Mouse (Mus musculus): ENCODE results near the gene Qrich1. TPM values are rescaled to one million over a fixed set of nuclear protein-coding genes. Genes with fewer than 3 reads are reported as not detected.
A peak's percentile ranks its signal among the peaks of the same experiment; 100 is the strongest.

Qrich1 gene
- polyA plus RNA-seq, 1 experiment from 2014 or later: 78.6 TPM

DNA sequence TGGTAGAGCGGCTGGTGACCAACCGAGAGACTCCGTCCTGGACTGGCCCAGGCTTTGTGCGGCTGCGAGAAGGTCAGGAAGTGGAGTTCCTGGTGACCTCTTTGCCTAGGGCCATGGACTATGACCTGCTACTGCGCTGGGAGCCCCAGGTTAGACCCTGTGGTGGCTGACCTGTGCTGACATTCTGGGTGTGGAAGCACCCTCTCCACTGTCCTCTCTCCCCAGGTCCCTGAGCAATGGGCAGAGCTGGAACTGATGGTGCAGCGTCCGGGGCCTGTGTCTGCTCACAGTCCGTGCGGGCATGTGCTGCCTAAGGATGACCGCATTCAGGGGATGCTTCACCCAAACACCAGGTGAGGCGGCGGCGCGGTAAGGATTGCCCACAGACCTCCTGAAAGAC lies 32.6 kb upstream of the Qrich1 start:
- Histone ChIP-seq H3K4me3 (no peak overlapping the region), H3K9me3 (replicated peaks) (no peaks in the 10 kb centered on the region), H3K36me3 (peaks cover 45% of the 10 kb centered on the region), H3K27ac (no peak overlapping the region), H3K9ac (no peak overlapping the region), H3K27me3 (replicated peaks) (peaks cover 17% of the 10 kb centered on the region), H3K4me2 (no peak overlapping the region), H3K4me1 (peaks cover 17% of the 10 kb centered on the region)
- no peak for ATAC-seq
- WGBS (ENCODE audit: insufficient replicate concordance): 82% methylated on average over 15 of the region's 15 CpGs

DNA sequence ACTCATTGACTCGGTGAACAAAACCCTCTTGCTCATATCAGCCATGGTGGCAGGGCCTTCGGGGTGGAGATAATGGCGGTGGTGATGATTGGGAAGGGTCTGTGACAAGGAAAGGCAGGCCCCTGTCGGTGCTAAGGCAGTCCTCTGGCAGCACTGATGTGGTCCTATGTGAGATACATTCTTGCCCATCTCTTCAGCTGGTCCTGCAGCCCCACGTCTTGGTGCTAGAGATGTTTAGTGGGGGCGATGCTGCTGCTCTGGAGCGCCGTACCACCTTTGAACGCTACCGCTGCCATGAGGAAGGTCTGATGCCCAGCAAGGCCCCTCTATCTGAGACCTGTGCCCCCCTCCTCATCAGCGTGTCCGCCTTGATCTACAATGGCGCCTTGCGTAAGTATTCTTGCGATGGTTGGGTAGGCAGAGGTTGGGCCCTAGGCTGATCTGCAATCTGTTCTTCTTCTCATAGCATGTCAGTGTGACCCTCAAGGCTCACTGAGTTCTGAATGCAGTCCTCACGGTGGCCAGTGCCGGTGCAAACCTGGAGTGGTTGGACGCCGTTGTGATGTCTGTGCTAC lies 31.2 kb upstream of the Qrich1 start:
- no peak overlapping the region for H3K27ac ChIP-seq
- no peaks in the 10 kb centered on the region for H3K9me3 ChIP-seq (replicated peaks)
- H3K4me2 ChIP-seq: no peak overlapping the region
- H3K4me3 ChIP-seq: no peak overlapping the region
- no peak for ATAC-seq
- peaks cover 45% of the 10 kb centered on the region for H3K36me3 ChIP-seq
- no peak overlapping the region for H3K9ac ChIP-seq
- 80% methylated on average over 19 of the region's 19 CpGs for WGBS (ENCODE audit: insufficient replicate concordance)
- peaks cover 3% of the 10 kb centered on the region; the same call in 1 of the 2 replicates for H3K27me3 ChIP-seq (replicated peaks)
- H3K4me1 ChIP-seq: peaks cover 13% of the 10 kb centered on the region

DNA sequence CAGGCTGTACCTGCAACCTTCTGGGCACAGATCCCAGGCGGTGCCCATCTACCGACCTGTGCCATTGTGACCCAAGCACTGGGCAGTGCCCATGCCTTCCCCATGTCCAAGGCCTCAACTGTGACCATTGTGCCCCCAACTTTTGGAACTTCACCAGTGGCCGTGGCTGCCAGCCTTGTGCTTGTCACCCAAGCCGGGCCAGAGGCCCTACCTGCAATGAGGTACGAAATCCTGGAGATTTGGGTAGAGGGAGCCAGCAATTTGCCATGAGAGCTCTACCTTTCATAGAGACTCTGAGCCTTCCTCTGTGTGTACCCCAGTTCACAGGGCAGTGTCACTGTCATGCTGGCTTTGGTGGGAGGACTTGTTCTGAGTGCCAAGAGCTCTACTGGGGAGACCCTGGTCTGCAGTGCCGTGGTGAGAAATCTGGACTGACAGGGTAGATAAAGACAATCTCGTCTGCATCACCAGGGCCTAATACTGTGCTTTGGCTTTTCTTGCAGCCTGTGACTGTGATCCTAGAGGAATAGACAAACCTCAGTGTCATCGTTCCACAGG lies 29.6 kb upstream of the Qrich1 start:
- ATAC-seq: no peak
- no peak overlapping the region for H3K9ac ChIP-seq
- no peaks in the 10 kb centered on the region for H3K9me3 ChIP-seq (replicated peaks)
- H3K4me2 ChIP-seq: no peak overlapping the region
- no peaks in the 10 kb centered on the region for H3K27me3 ChIP-seq (replicated peaks)
- no peak overlapping the region for H3K27ac ChIP-seq
- H3K36me3 ChIP-seq: peaks cover 47% of the 10 kb centered on the region
- no peak overlapping the region for H3K4me3 ChIP-seq
- H3K4me1 ChIP-seq: peaks cover 19% of the 10 kb centered on the region
- WGBS (ENCODE audit: insufficient replicate concordance): 75% methylated on average over 8 of the region's 8 CpGs

DNA sequence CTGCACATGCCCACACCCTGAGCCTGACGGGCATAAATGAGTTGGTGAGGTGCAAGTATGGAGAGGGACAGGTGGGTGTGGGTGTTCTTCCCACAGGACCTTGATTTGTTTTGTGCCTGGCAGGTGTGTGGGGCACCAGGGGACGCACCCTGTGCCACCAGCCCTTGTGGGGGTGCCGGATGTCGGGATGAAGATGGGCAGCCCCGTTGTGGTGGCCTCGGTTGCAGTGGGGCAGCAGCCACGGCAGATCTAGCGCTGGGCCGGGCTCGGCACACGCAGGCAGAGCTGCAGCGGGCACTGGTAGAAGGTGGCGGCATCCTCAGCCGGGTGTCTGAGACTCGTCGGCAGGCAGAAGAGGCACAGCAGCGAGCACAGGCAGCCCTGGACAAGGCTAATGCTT lies 28.2 kb upstream of the Qrich1 start:
- Histone ChIP-seq H3K4me3 (no peak overlapping the region), H3K4me1 (peaks cover 26% of the 10 kb centered on the region), H3K9ac (no peak overlapping the region), H3K27ac (no peak overlapping the region), H3K9me3 (replicated peaks) (no peaks in the 10 kb centered on the region), H3K36me3 (peaks cover 57% of the 10 kb centered on the region), H3K4me2 (no peak overlapping the region), H3K27me3 (replicated peaks) (no peaks in the 10 kb centered on the region)
- ATAC-seq: no peak
- WGBS (ENCODE audit: insufficient replicate concordance): 82% methylated on average over 17 of the region's 17 CpGs

DNA sequence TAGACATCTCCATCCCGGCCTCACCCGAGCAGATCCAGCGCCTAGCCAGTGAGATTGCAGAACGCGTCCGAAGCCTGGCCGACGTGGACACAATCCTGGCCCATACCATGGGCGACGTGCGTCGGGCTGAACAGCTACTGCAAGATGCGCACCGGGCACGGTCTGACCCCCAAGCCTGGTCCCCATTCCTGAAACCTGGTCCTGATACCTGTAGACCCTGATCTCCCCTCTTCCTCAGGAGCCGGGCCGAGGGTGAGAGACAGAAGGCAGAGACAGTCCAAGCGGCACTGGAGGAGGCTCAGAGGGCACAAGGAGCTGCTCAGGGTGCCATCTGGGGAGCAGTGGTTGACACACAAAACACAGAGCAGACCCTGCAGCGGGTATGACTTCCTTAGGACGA lies 27.4 kb upstream of the Qrich1 start:
- Histone ChIP-seq H3K27me3 (replicated peaks) (no peaks in the 10 kb centered on the region), H3K36me3 (peaks cover 62% of the 10 kb centered on the region), H3K27ac (peak overlapping the region; percentile 96; the same call in 1 of the 2 replicates), H3K9ac (no peak overlapping the region), H3K9me3 (replicated peaks) (no peaks in the 10 kb centered on the region), H3K4me3 (no peak overlapping the region), H3K4me1 (peaks cover 26% of the 10 kb centered on the region), H3K4me2 (no peak overlapping the region)
- 91% methylated on average over 20 of the region's 20 CpGs for WGBS (ENCODE audit: insufficient replicate concordance)
- ATAC-seq: no peak

DNA sequence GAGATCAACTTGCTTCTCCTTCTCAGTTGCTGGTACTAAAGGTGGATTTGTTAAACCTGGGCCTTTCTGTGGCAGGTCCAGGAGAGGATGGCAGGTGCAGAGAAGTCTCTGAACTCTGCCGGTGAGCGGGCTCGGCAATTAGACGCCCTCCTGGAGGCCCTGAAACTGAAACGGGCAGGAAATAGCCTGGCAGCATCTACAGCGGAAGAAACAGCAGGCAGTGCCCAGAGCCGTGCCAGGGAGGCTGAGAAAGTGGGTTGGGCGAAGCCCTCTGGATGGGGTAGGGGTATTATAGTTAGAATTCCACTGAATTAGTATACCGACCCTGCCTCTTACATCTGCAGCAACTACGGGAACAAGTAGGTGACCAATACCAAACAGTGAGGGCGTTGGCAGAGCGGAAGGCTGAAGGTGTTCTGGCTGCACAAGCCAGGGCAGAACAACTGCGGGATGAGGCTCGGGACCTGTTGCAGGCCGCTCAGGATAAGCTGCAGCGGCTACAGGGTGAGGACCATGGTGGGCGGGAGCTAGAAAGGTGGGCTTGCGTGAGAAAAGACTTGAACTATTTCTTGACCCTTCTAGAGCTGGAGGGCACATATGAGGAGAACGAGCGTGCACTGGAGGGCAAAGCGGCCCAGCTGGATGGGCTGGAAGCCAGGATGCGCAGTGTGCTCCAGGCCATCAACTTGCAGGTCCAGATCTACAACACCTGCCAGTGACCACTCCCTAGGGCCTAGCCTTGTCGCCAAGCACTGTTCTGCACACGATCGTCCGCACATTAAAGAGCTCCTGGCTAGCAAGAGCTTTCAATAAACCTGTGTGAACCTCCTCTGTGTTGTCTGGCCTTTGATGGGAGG lies 26.7 kb upstream of the Qrich1 start:
- no peaks in the 10 kb centered on the region for H3K9me3 ChIP-seq (replicated peaks)
- peak overlapping the region; percentile 95 for H3K4me3 ChIP-seq
- peak overlapping the region; percentile 94 for H3K4me2 ChIP-seq
- peak overlapping the region; percentile 96 for H3K27ac ChIP-seq
- peak overlapping the region; percentile 94 for H3K9ac ChIP-seq
- no peak for ATAC-seq
- WGBS (ENCODE audit: insufficient replicate concordance): 68% methylated on average over 26 of the region's 26 CpGs
- H3K27me3 ChIP-seq (replicated peaks): no peaks in the 10 kb centered on the region
- peaks cover 64% of the 10 kb centered on the region for H3K36me3 ChIP-seq
- H3K4me1 ChIP-seq: peaks cover 26% of the 10 kb centered on the region

DNA sequence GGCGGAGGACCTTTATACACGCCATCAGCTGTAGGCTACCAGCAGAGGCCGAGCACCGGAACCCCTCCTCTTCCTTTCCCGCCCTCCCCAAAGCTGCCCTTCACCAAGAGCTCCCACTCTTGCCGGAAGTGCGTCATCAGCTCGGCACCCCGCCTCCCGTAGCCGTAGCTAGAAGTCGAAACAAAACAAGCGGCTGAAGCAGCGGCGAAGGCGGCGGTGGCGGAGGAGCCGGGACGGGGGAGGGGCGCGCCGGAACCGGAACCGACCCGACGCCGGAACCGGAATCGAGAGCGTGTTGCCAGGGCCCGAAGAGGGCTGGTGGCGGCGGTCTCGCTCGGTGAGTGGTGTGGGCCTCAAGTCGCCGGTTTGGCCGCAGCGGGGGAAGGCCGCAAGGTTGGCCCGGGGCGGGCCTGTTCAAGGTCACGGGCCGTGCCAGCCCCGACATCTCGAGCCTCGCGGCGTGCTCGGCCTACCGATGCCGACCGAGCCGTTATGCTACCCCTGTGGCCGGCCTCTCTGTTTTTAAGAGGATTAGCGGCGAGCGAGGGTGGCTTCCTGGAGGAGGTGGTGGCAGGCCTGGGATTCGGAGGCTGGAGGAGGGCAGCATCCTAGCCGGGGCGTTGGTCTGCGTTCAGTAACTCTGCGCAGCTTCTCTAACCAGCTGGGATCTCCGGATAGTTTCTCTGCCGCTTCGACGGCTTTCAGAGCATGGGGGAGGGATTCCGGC lies 25.9 kb upstream of the Qrich1 start, which contains the start of gene Usp19:
Gene Usp19 (plus strand): TSS at position 44 of the 727 bp plus-strand sequence.
- Histone ChIP-seq H3K9me3 (replicated peaks) (no peaks in the 10 kb centered on the region), H3K27me3 (replicated peaks) (no peaks in the 10 kb centered on the region), H3K4me3 (peak within 1 kb of the TSS; percentile 95), H3K27ac (peak within 1 kb of the TSS; percentile 96), H3K4me1 (peaks cover 26% of the 10 kb centered on the region), H3K4me2 (peak within 1 kb of the TSS; percentile 94), H3K36me3 (peaks cover 69% of the 10 kb centered on the region), H3K9ac (peak within 1 kb of the TSS; percentile 94)
- peak; percentile 91 for ATAC-seq
- under 1% methylated on average over 69 of the region's 69 CpGs for WGBS (ENCODE audit: insufficient replicate concordance)

DNA sequence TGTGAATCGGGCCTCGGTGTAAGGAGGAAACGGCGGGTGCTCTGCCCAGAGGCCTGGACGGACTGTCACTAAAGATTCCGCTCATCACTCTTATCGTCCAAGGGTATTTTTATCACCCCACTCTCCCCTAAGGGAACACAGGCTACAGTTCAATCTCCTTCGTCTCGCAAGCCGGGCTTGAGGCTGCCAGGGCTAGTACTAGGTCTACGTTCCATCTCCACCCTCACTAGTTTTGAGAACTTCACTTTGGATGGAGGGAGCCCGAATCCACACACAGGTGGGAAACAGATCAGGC lies 25.4 kb upstream of the Qrich1 start:
- Histone ChIP-seq H3K9me3 (replicated peaks) (no peaks in the 10 kb centered on the region), H3K36me3 (peaks cover 69% of the 10 kb centered on the region), H3K4me2 (peak overlapping the region; percentile 94), H3K9ac (peak overlapping the region; percentile 94), H3K27ac (peak overlapping the region; percentile 96), H3K27me3 (replicated peaks) (no peaks in the 10 kb centered on the region), H3K4me3 (peak overlapping the region; percentile 95), H3K4me1 (peaks cover 26% of the 10 kb centered on the region)
- WGBS (ENCODE audit: insufficient replicate concordance): 3% methylated on average over 12 of the region's 12 CpGs
- ATAC-seq: peak; percentile 4; the same call in 1 of the 2 replicates

DNA sequence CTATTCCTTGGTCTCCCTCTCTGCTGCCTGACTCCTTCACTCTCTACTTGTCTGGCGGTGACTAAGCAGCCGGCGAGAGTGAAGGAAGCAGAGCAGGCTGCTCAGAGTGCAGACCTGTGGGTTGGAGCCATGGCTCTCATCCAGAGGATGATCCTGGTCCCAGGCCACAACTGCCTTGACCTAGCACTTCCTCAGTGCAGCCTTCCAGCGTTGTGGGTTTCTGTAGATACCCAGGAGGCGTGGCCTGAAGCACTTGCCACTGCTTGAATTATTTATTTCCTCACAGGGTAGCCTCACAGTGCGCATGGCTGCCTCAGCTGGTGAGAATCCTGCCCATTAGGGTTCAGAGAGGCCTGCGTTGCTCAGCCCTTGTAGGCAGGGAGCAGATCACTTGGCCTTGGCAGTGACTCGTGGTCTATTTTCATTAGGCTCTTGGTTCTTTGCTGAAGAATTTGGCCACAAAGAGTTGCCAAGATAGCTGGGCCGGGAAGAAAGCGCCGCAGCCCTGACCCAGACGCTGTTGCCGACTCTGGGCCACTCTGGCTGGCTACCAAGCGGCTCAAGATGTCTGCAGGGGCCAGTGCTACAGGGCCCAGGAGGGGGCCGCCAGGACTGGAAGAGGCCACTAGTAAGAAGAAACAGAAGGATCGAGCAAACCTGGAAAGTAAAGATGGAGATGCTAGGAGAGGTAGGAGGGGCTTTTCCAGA lies 24.4 kb upstream of the Qrich1 start:
- Histone ChIP-seq H3K4me2 (peak overlapping the region; percentile 94), H3K9ac (peak overlapping the region; percentile 94), H3K4me3 (peak overlapping the region; percentile 95), H3K9me3 (replicated peaks) (no peaks in the 10 kb centered on the region), H3K4me1 (peaks cover 26% of the 10 kb centered on the region), H3K36me3 (peaks cover 72% of the 10 kb centered on the region), H3K27me3 (replicated peaks) (no peaks in the 10 kb centered on the region), H3K27ac (peak overlapping the region; percentile 96)
- 75% methylated on average over 16 of the region's 16 CpGs for WGBS (ENCODE audit: insufficient replicate concordance)
- no peak for ATAC-seq

DNA sequence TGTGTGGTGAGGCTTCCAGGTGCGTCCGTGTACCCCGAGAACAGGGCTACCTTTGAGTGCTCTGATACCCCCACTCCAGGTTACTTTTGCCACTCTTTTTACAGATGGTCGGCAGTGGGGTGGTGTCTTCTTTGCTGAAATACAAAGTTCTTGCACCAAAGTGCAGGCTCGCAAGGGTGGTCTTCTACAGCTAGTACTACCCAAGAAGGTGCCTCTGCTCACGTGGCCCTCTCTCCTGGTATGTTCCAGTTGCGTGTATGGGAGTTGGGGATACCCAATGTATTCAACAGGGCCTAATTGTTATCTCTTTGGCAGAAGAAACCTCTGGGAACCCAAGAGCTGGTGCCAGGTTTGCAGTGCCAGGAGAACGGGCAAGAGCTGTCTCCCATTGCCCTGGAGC lies 23.4 kb upstream of the Qrich1 start:
- Histone ChIP-seq H3K9ac (no peak overlapping the region), H3K4me3 (no peak overlapping the region), H3K27ac (no peak overlapping the region), H3K27me3 (replicated peaks) (no peaks in the 10 kb centered on the region), H3K36me3 (peaks cover 72% of the 10 kb centered on the region), H3K9me3 (replicated peaks) (no peaks in the 10 kb centered on the region), H3K4me1 (peaks cover 26% of the 10 kb centered on the region), H3K4me2 (no peak overlapping the region)
- WGBS (ENCODE audit: insufficient replicate concordance): 90% methylated on average over 8 of the region's 8 CpGs
- no peak for ATAC-seq

DNA sequence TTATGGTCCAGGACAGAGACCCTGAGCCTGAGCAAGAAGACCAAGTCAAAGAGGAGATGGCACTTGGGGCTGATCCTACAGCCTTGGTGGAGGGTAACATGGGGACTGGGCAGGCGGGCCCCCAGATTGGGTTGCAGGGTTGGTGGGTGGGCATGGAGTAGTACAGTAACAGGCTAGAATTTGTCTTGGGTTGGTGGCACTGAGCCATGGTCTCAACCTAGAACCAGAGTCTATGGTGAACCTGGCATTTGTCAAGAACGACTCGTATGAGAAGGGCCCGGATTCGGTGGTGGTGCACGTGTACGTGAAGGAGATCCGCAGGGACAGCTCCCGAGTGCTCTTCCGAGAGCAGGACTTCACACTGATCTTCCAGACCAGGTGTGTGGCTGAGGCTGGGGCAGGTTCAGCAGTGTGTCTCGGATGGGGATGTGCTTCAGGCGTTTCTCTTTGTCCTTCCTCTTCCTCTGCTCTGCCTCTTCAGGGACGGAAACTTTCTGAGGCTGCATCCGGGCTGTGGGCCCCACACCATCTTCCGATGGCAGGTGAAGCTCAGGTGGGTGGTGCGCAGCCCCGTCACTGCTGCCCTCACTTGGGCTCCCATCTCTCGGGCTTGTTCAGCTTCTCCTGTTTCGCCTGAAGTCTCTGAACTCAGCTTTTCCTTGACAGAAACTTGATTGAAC lies 22.3 kb upstream of the Qrich1 start:
- H3K27me3 ChIP-seq (replicated peaks): no peaks in the 10 kb centered on the region
- H3K4me2 ChIP-seq: no peak overlapping the region
- H3K4me1 ChIP-seq: peaks cover 26% of the 10 kb centered on the region
- no peak overlapping the region for H3K4me3 ChIP-seq
- 89% methylated on average over 19 of the region's 19 CpGs for WGBS (ENCODE audit: insufficient replicate concordance)
- H3K36me3 ChIP-seq: peaks cover 74% of the 10 kb centered on the region
- no peak for ATAC-seq
- H3K9ac ChIP-seq: no peak overlapping the region
- H3K27ac ChIP-seq: no peak overlapping the region
- H3K9me3 ChIP-seq (replicated peaks): no peaks in the 10 kb centered on the region

Data from liver, embryonic 12.5 days (tissue).